Mouse (Mus musculus): ENCODE measurements at regions not wholly inside any gene's neighbourhood (a gene's known extent, or its start where the extent isn't known, plus 50 kb on each side); places are given as distances from the start of the nearest gene placed in this dataset.

GRCm38 (mm10) chr8:8326066-8326834 lies 334.8 kb downstream of the Efnb2 start:
- TF ChIP-seq POLR2A (IDR thresholded peaks at IDR 0.05; ENCODE audit: borderline replicate concordance, extremely low read depth, insufficient read depth, insufficient read length, poor library complexity, severe bottlenecking) (no peak), CTCF (IDR thresholded peaks at IDR 0.05; ENCODE audit: borderline replicate concordance, extremely low read depth, insufficient read depth, insufficient read length) (no peak)
- peak; percentile 62 for DNase-seq (ENCODE audit: low read depth)

GRCm38 (mm10) chr8:8325420-8325819 lies 335.6 kb downstream of the Efnb2 start:
- TF ChIP-seq POLR2A (IDR thresholded peaks at IDR 0.05; ENCODE audit: borderline replicate concordance, extremely low read depth, insufficient read depth, insufficient read length, poor library complexity, severe bottlenecking) (no peak), CTCF (IDR thresholded peaks at IDR 0.05; ENCODE audit: borderline replicate concordance, extremely low read depth, insufficient read depth, insufficient read length) (no peak)

GRCm38 (mm10) chr8:8324520-8324919 lies 336.5 kb downstream of the Efnb2 start:
- no peak for TF ChIP-seq CTCF (IDR thresholded peaks at IDR 0.05; ENCODE audit: borderline replicate concordance, extremely low read depth, insufficient read depth, insufficient read length)
- TF ChIP-seq POLR2A (IDR thresholded peaks at IDR 0.05; ENCODE audit: borderline replicate concordance, extremely low read depth, insufficient read depth, insufficient read length, poor library complexity, severe bottlenecking): no peak
- peak; percentile 6 for DNase-seq (ENCODE audit: low read depth)

More at GRCm38 (mm10) chr8:8325420-8325819, 335.6 kb downstream of the Efnb2 start:
- no peak for DNase-seq (ENCODE audit: low read depth)

GRCm38 (mm10) chr8:8308253-8308652 lies 352.8 kb downstream of the Efnb2 start:
- DNase-seq (ENCODE audit: low read depth): peak; percentile 58
- TF ChIP-seq CTCF (IDR thresholded peaks at IDR 0.05; ENCODE audit: borderline replicate concordance, extremely low read depth, insufficient read depth, insufficient read length) (no peak), POLR2A (IDR thresholded peaks at IDR 0.05; ENCODE audit: borderline replicate concordance, extremely low read depth, insufficient read depth, insufficient read length, poor library complexity, severe bottlenecking) (no peak)

- TF ChIP-seq POLR2A (IDR thresholded peaks at IDR 0.05; ENCODE audit: borderline replicate concordance, extremely low read depth, insufficient read depth, insufficient read length, poor library complexity, severe bottlenecking): no peak
- no peak for TF ChIP-seq CTCF (IDR thresholded peaks at IDR 0.05; ENCODE audit: borderline replicate concordance, extremely low read depth, insufficient read depth, insufficient read length)
Observed at GRCm38 (mm10) chr8:8307487-8307886, 353.6 kb downstream of the Efnb2 start.

GRCm38 (mm10) chr8:8299965-8300767 lies 360.9 kb downstream of the Efnb2 start:
- no peak for TF ChIP-seq POLR2A (IDR thresholded peaks at IDR 0.05; ENCODE audit: borderline replicate concordance, extremely low read depth, insufficient read depth, insufficient read length, poor library complexity, severe bottlenecking)
- no peak for TF ChIP-seq CTCF (IDR thresholded peaks at IDR 0.05; ENCODE audit: borderline replicate concordance, extremely low read depth, insufficient read depth, insufficient read length)
- DNase-seq (ENCODE audit: low read depth): no peak

More at GRCm38 (mm10) chr8:8307487-8307886, 353.6 kb downstream of the Efnb2 start:
- no peak for DNase-seq (ENCODE audit: low read depth)

GRCm38 (mm10) chr8:8292577-8293247 lies 368.3 kb downstream of the Efnb2 start:
- no peak for DNase-seq (ENCODE audit: low read depth)
- no peak for TF ChIP-seq CTCF (IDR thresholded peaks at IDR 0.05; ENCODE audit: borderline replicate concordance, extremely low read depth, insufficient read depth, insufficient read length)
- no peak for TF ChIP-seq POLR2A (IDR thresholded peaks at IDR 0.05; ENCODE audit: borderline replicate concordance, extremely low read depth, insufficient read depth, insufficient read length, poor library complexity, severe bottlenecking)

GRCm38 (mm10) chr8:8285876-8286275 lies 375.2 kb downstream of the Efnb2 start:
- TF ChIP-seq CTCF (IDR thresholded peaks at IDR 0.05; ENCODE audit: borderline replicate concordance, extremely low read depth, insufficient read depth, insufficient read length): no peak
- TF ChIP-seq POLR2A (IDR thresholded peaks at IDR 0.05; ENCODE audit: borderline replicate concordance, extremely low read depth, insufficient read depth, insufficient read length, poor library complexity, severe bottlenecking): no peak

GRCm38 (mm10) chr8:8274987-8275386 lies 386.1 kb downstream of the Efnb2 start:
- no peak for DNase-seq (ENCODE audit: low read depth)
- TF ChIP-seq CTCF (IDR thresholded peaks at IDR 0.05; ENCODE audit: borderline replicate concordance, extremely low read depth, insufficient read depth, insufficient read length): no peak

More at GRCm38 (mm10) chr8:8285876-8286275, 375.2 kb downstream of the Efnb2 start:
- no peak for DNase-seq (ENCODE audit: low read depth)

- TF ChIP-seq CTCF (IDR thresholded peaks at IDR 0.05; ENCODE audit: borderline replicate concordance, extremely low read depth, insufficient read depth, insufficient read length) (no peak), POLR2A (IDR thresholded peaks at IDR 0.05; ENCODE audit: borderline replicate concordance, extremely low read depth, insufficient read depth, insufficient read length, poor library complexity, severe bottlenecking) (no peak)
- DNase-seq (ENCODE audit: low read depth): peak; percentile 22
Observed at GRCm38 (mm10) chr8:8274211-8274641, 386.8 kb downstream of the Efnb2 start.

GRCm38 (mm10) chr8:8258855-8259254 lies 402.2 kb downstream of the Efnb2 start:
- TF ChIP-seq POLR2A (IDR thresholded peaks at IDR 0.05; ENCODE audit: borderline replicate concordance, extremely low read depth, insufficient read depth, insufficient read length, poor library complexity, severe bottlenecking) (no peak), CTCF (IDR thresholded peaks at IDR 0.05; ENCODE audit: borderline replicate concordance, extremely low read depth, insufficient read depth, insufficient read length) (no peak)
- DNase-seq (ENCODE audit: low read depth): no peak
